Mouse (Mus musculus) liver, embryonic 14.5 days (tissue): Measurements from ENCODE around the gene Atp6v1g2.

Experiments
- CTCF ChIP-seq: IDR thresholded peaks from 2 replicates; pipeline ENCODE4 v1.5.1; 2016; ENCODE audit warnings: antibody characterized with exemption, low read depth, control low read depth
- EP300 ChIP-seq: IDR thresholded peaks from 2 replicates; pipeline ENCODE4 v1.6.1; 2016; ENCODE audit warnings: antibody characterized with exemption, low read depth

DNA sequence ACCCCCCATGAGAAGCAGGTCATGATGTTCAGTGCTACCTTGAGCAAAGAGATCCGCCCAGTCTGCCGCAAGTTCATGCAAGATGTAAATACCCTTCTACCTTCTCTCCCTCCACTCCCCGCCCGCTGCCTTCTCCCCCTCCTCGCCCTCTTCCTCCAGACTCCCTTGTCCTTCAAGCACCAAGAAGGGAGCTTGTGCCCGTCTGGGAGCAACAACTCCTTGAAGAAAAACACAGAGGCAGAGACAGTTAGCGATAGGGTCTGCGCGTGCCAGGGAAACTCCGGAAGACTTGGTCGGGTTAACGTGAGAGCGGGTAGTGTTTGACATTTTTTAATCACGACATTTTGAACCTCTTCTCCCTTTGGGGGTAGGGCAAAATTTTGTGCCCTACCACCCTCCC lies 15.5 kb downstream of the Atp6v1g2 start:
- TF ChIP-seq CTCF = no peak
- TF ChIP-seq EP300 = no peak
